Mouse (Mus musculus): ENCODE results near the gene Cfap73.

The Cfap73 gene

GRCm38 (mm10) chr5:120634131-120634530 lies at the start of gene Cfap73:
Gene Cfap73 (minus strand): TSS chr5:120634235.
- no peak for DNase-seq (ENCODE audit: low spot score in 2 of 2)

DNA sequence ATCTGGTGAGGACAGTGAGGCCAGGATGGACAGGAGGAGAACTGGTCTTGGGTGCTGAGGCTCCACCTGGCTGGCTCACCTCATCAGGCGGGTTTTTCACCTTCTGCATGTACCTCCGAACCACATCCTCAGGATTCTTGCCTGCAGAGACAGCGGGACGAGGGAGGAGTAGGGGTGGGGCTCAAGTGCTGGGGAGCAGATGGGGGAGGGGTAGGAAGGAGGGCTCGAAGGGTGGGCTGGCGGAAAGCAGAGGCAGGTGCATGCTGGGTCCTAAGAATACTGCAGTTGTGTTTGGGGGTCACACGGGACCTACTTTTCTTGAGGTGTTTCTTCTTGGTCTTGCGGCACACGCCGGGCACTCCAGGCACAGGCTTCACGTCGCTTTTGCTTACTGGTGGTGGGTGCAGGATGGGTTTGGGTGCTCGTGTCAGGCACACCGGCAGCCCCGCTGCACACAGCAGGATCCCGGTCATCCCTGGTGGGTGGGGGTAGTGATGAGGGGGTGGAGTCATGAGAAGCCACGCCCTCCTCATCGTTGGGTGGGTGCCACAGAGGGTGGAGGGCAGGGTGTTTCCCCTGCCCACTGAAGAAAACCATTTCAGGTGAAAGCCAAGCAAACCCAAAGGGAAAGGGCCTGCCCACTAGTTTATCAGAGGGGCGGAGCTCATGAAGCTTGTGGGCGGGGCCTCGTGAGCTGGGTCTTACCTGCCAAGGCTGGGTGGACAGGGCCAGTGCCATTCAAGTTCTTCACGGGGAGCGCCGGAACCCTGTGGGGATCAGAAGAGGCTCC lies 49.1 kb upstream of the Cfap73 start:
- no peak for DNase-seq (ENCODE audit: low spot score in 2 of 2)

DNA sequence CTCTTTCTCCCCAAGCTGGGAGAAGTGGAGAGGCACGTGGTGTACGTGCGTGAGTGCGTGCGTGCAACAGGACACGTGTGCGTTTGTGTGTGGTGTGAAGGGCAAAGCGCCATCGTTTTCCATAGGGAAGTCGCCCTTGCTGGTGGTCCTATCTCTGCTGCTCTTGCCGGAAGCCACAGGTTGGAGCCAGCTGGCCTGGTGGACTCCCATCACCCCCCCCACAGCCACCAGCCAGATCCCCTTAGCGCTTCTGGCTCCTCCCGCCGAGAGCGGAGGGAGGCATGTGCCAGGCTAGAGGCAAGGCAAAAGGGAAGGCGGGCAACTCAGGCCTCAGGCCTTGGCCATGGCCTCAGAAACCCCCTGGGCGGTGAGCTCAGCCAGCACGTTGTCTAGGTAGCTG lies 46.9 kb upstream of the Cfap73 start:
- DNase-seq (ENCODE audit: low spot score in 2 of 2) = no peak

GRCm38 (mm10) chr5:120679676-120680555 lies 45.9 kb upstream of the Cfap73 start:
- peak; percentile 90 to 94 for DNase-seq (ENCODE audit: low spot score in 2 of 2)

DNA sequence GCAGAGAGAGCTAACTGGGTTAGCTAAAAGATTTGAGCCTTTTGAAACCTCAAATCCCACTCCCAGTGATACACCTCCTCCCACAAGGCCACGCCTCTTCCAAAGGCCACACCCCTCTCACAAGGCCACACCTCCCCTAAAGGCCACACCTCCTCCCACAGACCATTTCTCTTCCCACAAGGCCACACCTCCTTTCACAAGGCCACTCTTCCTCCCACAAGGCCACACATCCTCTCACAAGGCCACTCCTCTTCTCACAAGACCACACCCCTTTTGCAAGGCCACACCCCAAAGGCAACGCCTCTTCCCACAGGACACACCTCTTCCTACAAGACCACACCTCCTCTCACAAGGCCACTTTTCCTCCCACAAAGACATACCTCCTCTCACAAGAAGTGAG lies 43.5 kb upstream of the Cfap73 start:
- DNase-seq (ENCODE audit: low spot score in 2 of 2) = no peak

GRCm38 (mm10) chr5:120674229-120675145 lies 40.5 kb upstream of the Cfap73 start:
- DNase-seq (ENCODE audit: low spot score in 2 of 2) = no peak

- DNase-seq (ENCODE audit: low spot score in 2 of 2) = peak in 1 of 2 experiments; percentile 64
Observed at GRCm38 (mm10) chr5:120673626-120674025, 39.6 kb upstream of the Cfap73 start.

DNA sequence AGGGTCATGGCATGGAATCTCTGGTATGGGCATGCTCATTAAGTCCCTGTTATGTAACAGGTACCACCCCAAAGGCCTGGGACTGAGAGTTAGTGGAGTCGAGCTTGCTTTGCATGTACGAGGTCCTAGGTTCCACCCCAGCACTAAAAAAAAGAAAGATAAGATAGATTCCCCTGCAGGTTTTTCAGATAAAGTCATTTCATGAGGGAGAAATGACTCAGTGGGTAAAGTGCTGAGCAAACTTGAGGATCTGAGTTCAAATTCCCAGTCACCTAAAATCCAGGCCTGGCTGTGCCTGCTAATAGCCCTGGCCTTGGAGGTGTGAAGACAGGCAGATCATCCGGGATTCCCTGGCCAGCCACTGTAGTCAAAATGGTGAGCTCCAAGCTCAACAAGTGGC lies 37.8 kb upstream of the Cfap73 start:
- DNase-seq (ENCODE audit: low spot score in 2 of 2) = no peak

GRCm38 (mm10) chr5:120670132-120670531 lies 36.1 kb upstream of the Cfap73 start:
- DNase-seq (ENCODE audit: low spot score in 2 of 2) = no peak

GRCm38 (mm10) chr5:120668761-120669160 lies 34.7 kb upstream of the Cfap73 start:
- DNase-seq (ENCODE audit: low spot score in 2 of 2) = no peak

GRCm38 (mm10) chr5:120664888-120665287 lies 30.9 kb upstream of the Cfap73 start:
- DNase-seq (ENCODE audit: low spot score in 2 of 2) = no peak

DNA sequence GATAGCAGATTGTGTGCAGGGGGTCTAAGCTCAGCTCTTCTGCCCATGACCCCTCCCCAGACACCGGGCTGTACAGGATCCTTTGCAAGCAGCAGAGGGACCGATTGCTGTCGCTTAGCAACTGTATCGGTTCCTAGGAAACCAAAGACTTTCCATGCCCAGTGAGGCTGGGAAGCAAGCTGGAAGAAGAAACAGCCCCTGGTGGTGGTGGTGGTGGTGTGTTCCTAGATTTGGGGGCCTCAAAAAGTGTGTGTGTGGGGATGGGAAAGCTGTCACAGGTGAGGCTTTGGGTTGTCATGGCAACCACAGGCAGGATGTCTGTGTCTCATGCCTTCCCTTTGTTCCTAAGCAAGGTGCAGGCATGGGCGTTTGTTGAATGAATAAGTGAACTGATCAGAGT lies 26.8 kb upstream of the Cfap73 start:
- DNase-seq (ENCODE audit: low spot score in 2 of 2) = no peak

- peak; percentile 69 to 74 for DNase-seq (ENCODE audit: low spot score in 2 of 2)
Observed at GRCm38 (mm10) chr5:120656281-120656751, 22.3 kb upstream of the Cfap73 start.

DNA sequence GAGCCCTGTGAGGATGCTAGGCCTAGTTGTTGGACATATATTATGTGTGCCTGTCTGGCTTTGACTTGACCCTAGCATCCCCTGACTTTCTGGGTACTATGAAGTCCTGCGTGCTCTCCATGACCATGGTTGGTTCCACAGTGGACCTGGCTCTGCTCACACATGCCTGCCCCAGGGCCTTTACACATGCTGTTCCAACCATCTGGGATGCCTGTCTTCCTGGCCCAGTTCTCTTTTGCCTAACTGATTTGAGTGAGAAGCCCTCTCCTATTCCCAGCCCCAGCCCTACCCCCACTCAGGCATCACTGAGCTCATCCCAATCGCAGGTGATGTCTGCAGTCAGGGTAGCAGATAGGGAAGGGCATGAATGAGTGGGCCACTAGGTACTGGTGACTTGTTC lies 19.8 kb upstream of the Cfap73 start:
- no peak for DNase-seq (ENCODE audit: low spot score in 2 of 2)

DNA sequence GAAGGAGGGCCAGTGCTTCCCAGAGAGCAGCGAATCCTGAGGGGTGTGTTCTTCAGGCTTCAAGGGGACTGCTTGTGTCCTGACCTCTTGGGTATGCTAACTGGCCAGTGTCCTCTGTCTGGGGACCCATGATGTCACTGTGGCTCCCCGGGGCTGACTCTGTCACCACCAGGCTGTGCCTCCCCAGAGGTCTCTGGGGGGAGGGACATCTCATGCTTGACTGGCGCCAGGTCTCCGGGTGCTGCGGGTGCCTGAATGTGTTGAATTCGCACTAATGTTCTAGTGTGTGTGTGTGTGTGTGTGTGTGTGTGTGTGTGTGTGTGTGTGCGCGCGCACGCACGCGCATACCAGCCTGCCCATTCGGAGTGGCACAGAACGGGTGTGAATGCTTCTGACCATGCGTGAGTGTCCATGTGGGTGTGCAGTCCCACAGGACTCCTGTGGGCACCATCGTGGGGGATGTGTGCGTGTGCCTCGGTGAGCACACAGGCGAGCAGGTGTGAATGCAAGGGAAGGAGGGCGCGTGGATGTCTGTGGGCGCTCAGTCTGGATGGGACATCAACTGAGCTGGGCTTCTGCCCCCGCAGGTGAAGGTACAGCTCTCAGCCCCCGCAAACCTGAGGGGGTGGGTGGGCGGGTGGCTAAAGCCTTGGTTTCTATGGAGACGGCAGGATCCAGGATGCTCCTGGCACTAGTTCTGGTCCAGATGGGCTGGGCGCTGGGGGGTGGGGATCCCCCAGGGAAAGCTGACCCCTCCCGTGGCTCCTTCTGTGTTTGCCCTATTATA lies 19.1 kb upstream of the Cfap73 start:
- peak; percentile 45 to 52 for DNase-seq (ENCODE audit: low spot score in 2 of 2)

GRCm38 (mm10) chr5:120651230-120651629 lies 17.2 kb upstream of the Cfap73 start:
- DNase-seq (ENCODE audit: low spot score in 2 of 2) = no peak

DNA sequence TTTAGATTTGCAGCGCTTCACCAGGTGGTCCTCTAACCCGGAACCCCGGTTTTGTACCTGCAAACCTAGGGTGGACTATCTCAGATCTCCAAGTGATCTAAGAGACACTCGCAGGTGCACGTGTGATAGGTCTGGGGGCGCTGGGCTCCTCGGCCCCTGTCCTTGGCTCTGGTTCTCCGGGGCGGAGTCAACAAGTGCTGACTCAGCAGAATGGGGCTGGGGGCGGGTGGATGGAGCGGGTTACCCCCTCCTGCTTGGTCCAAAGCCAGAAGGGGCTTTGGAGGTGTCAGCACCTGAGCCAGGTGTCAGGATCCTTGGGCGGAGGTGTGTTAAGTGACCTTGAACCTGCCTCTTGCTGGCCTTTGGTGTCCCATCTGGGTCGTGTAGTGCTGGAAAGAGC lies 15.9 kb upstream of the Cfap73 start:
- no peak for DNase-seq (ENCODE audit: low spot score in 2 of 2)

GRCm38 (mm10) chr5:120649374-120649933 lies 15.4 kb upstream of the Cfap73 start:
- DNase-seq (ENCODE audit: low spot score in 2 of 2) = no peak

DNA sequence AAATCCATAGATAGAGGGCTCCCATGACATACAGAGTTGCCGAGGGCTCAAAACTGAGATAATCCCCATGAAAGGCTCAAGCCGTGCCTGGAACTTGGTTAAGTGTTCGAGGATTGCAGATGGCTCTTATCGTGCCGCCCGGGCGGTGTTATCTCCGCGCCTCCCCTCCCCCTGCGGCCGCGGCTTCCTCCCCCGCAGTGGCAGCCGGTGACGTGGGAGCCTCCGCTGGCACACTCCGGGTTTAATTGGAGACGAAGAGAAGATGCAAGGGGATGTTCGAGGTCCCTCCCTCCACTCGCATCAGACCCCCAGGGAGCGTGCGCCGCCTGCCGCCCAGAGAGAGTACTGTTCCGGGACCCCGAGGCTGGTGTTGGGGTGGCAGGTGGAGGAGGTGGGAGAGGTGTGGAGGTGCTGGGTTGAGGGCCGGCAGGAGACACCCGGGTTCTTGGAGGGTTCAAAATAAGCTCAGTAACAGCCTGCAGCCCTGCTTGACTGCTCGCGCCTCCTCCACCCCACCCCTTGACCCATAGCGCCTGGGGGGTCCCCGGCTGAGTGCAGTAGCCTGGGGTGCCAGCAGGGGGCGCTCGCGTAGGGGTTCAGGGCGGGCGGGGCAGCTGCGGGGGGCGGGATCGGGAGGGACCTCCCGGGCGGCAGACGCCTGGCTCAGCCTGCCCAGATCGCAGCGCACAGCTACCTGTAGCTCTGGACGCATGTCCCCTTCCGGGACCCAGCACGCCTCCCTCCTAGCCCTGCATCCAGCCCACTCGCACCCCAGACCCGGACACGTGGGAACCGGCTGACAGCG lies 14.7 kb upstream of the Cfap73 start, which contains the start of gene Rasal1:
Gene Rasal1 (plus strand): TSS at position 244 of the 805 bp plus-strand sequence.
- peak; percentile 74 to 79 for DNase-seq (ENCODE audit: low spot score in 2 of 2)

Measured in right cerebral cortex, postnatal 36 days (tissue).